Mouse (Mus musculus) erythroblast, embryonic 14.5 days (primary cell): ENCODE measurements around the gene Ddhd1.

Experiments used
- GATA1 ChIP-seq: IDR thresholded peaks from 2 replicates; pipeline ENCODE4 v1.6.1; 2012; ENCODE audit warnings: low read length, inconsistent platforms, mixed read lengths
- TAL1 ChIP-seq: IDR thresholded peaks from 3 replicates; pipeline ENCODE4 v1.6.1; 2012; ENCODE audit warnings: low read length, inconsistent platforms, mixed read lengths

DNA sequence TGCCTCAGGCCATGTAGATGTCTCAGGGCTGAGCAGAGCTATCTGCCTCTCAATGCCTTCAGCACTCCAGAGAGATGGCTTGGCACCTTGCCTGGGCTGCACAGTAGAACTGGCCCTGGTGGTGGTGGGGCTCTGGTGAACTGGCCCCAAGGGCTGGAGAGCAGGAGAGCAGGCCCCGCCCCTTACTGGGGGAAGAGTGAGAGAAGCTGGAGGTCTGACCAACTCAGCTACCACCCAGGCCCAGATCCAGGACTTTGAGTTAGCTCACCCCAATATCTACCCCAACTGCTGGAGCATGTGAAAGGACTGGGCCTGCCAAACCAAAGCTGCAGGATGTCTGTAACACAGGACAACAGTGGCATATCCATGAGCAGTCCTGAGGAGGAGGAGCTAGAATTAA lies 94.4 kb downstream of the Ddhd1 start:
- TF ChIP-seq GATA1 = no peak
- no peak for TF ChIP-seq TAL1
